Mouse (Mus musculus) brain, adult 2 months (tissue): ENCODE data around the gene Vmn1r175.
"Not testable (repeated sequence)": the region's sequence is repeated elsewhere in the genome, so short reads cannot be mapped to it uniquely, and the experiment has no call there.

ENCODE experiments used
- DNase-seq: peaks from one replicate; pipeline ENCODE4 v3.0.0; 2011; ENCODE audit warnings: low read depth, low spot score

The Vmn1r175 gene

DNA sequence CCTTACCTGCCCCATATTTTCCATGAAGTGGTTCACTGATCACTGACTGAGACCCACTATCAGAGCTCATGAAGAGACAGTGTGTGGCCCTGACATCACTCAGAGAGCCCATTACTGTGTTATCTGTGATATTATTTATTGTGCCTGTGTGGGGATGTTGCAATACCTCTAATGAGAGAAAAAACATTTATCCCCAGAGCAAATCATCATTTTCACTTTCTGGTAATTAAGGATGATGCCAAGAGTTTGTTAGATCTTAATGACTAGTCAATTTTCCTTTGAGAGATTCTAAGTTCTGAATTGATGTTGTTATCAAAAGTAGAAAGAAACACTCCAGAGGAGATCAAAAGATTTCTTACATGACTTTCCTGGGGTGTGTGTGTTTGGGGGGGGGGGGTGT lies at the start of gene Vmn1r175:
Gene Vmn1r175 (minus strand): TSS at position 101 of the 400 bp plus-strand sequence.
- DNase-seq, result not testable (repeated sequence)

GRCm38 (mm10) chr7:23837272-23837671 lies 26.8 kb upstream of the Vmn1r175 start, which contains the start of gene Vmn1r176:
TSS of gene Vmn1r176 (minus strand) at chr7:23837372.
- DNase-seq, result not testable (repeated sequence)

DNA sequence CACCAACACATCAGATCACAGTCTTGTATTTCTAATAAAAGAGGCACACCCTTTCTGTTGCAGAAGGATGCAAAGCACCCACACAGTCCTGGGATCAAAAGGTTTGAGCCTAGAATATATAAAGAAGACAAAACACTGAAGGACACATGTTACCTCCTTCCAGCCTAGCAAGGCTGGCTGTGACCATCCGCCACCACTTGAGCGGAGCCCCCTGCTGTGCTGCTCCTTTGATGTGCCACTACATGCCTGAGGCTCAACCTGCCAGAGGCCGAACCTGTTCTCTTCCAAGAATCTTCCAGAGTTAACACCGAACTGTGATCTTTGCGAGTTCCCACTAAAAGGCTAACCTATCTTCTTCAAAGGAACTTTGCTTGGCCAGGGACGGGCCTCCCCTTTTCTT lies 25.9 kb downstream of the Vmn1r175 start:
- no peak for DNase-seq
